Mouse (Mus musculus) kidney, postnatal 0 days (tissue): ENCODE measurements around the gene Tspan7. TPM values are rescaled to one million over a fixed set of nuclear protein-coding genes. Genes with fewer than 3 reads are reported as not detected.

Source experiments
- ATAC-seq: fragments of 200-750 bp; cut with Nextera tagmentation; replicated peaks from 2 replicates; pipeline ENCODE4 v1.8.0; 2017; ENCODE audit warnings: low read depth, moderate number of reproducible peaks, moderate TSS enrichment, moderate library complexity; ENCODE audit not compliant: low FRiP score
- DNase-seq: peaks from one replicate; pipeline ENCODE4 v3.0.0-alpha.2; 2016; ENCODE audit warnings: low spot score
- H3K27ac ChIP-seq: fragments of 300-500 bp; sonication (generic); 2 replicates; pipeline ENCODE4 v1.5.1; 2014; ENCODE audit warnings: mild to moderate bottlenecking
- H3K27me3 ChIP-seq: fragments of 300-500 bp; sonication (generic); 2 replicates; pipeline ENCODE4 v1.6.1; 2014; ENCODE audit warnings: low read length, mixed read lengths; ENCODE audit not compliant: insufficient read depth
- H3K36me3 ChIP-seq: fragments of 300-500 bp; sonication (generic); 2 replicates; pipeline ENCODE4 v1.6.1; 2014; ENCODE audit warnings: low read length, mixed read lengths; ENCODE audit not compliant: insufficient read depth
- H3K4me1 ChIP-seq: fragments of 300-500 bp; sonication (generic); replicated peaks from 2 replicates; pipeline ENCODE4 v1.6.1; 2014; ENCODE audit warnings: antibody characterized with exemption, low read length, mixed read lengths; ENCODE audit not compliant: insufficient read depth
- H3K4me2 ChIP-seq: fragments of 300-500 bp; sonication (generic); 2 replicates; pipeline ENCODE4 v1.6.1; 2014; ENCODE audit warnings: mild to moderate bottlenecking, low read length, moderate library complexity, mixed read lengths
- H3K4me3 ChIP-seq: fragments of 300-500 bp; sonication (generic); replicated peaks from 2 replicates; pipeline ENCODE4 v1.5.1; 2014; ENCODE audit warnings: low read depth, low read length
- H3K9ac ChIP-seq: fragments of 300-500 bp; sonication (generic); 2 replicates; pipeline ENCODE4 v1.6.1; 2014; ENCODE audit warnings: low read depth, low read length
- H3K9me3 ChIP-seq: fragments of 300-500 bp; sonication (generic); replicated peaks from 2 replicates; pipeline ENCODE4 v1.6.1; 2016; ENCODE audit warnings: low read length, inconsistent platforms, mixed read lengths
- CTCF ChIP-seq: IDR thresholded peaks from 2 replicates; pipeline ENCODE4 v1.5.1; 2016; ENCODE audit warnings: antibody characterized with exemption, low read depth, mild to moderate bottlenecking, moderate library complexity
- WGBS: fragments of 180-500 bp; shearing (Covaris S2); extraction: QIAGEN DNeasy Blood & Tissue Kit; methylation state at CpG from one replicate; pipeline ENCODE4 v1.1.7; 2014; 5-methylcytosine and 5-hydroxymethylcytosine counted together
- polyA plus RNA-seq: library from polyadenylated mRNA; unstranded; fragments of >200 nt; fragmentation: Nextera tagmentation; extraction: Ambion mirVana; gene quantifications from 2 replicates; pipeline ENCODE4 v1.2.1, GENCODE M21; 2015

The Tspan7 gene
- polyA plus RNA-seq, 1 experiment from 2014 or later, result 99.1 TPM

- DNase-seq (no peak), ATAC-seq (no peak)
- no peak overlapping the region for H3K4me3 ChIP-seq
- H3K27me3 ChIP-seq, result no peaks in the 10 kb centered on the region
- H3K36me3 ChIP-seq, result no peaks in the 10 kb centered on the region
- TF ChIP-seq CTCF, result no peak
- 85% methylated on average over 10 of the region's 10 CpGs for WGBS
- no peak overlapping the region for H3K27ac ChIP-seq
- H3K4me2 ChIP-seq, result no peak overlapping the region
- no peak overlapping the region for H3K9ac ChIP-seq
- no peaks in the 10 kb centered on the region for H3K9me3 ChIP-seq
- no peaks in the 10 kb centered on the region for H3K4me1 ChIP-seq
These were observed 5.7 kb upstream of the Tspan7 start for GRCm38 (mm10) chrX:10479031-10479886.

GRCm38 (mm10) chrX:10479943-10480342 is 5.0 kb upstream of the Tspan7 start:
- Histone ChIP-seq H3K9me3 (no peaks in the 10 kb centered on the region), H3K4me3 (no peak overlapping the region), H3K9ac (no peak overlapping the region), H3K4me1 (no peaks in the 10 kb centered on the region), H3K4me2 (no peak overlapping the region), H3K27me3 (no peaks in the 10 kb centered on the region), H3K36me3 (no peaks in the 10 kb centered on the region), H3K27ac (no peak overlapping the region)
- no peak for DNase-seq
- no peak for TF ChIP-seq CTCF
- WGBS, result 83% methylated on average over 4 of the region's 4 CpGs
- no peak for ATAC-seq

- WGBS, result 23% methylated on average over 27 of the region's 27 CpGs
- peak; percentile 34; the same call in 1 of the 2 replicates for TF ChIP-seq CTCF
- H3K27ac ChIP-seq, result no peak overlapping the region
These were observed 780 bp downstream of the Tspan7 start for GRCm38 (mm10) chrX:10485664-10486211.

GRCm38 (mm10) chrX:10498580-10498979 is 13.6 kb downstream of the Tspan7 start:
- no peak for TF ChIP-seq CTCF
- no peak for DNase-seq
- 0 out of 2 replicates have a peak, but pooled peaks have one; percentile 49 for ATAC-seq
- no peak overlapping the region for H3K27ac ChIP-seq
- H3K4me2 ChIP-seq, result no peak overlapping the region
- H3K36me3 ChIP-seq, result no peaks in the 10 kb centered on the region
- H3K9me3 ChIP-seq, result no peaks in the 10 kb centered on the region
- H3K9ac ChIP-seq, result no peak overlapping the region
- no peak overlapping the region for H3K4me3 ChIP-seq
- 77% methylated on average over 2 of the region's 2 CpGs for WGBS
- H3K4me1 ChIP-seq, result no peaks in the 10 kb centered on the region
- no peaks in the 10 kb centered on the region for H3K27me3 ChIP-seq

More at GRCm38 (mm10) chrX:10485664-10486211, 780 bp downstream of the Tspan7 start:
- no peaks in the 10 kb centered on the region for H3K27me3 ChIP-seq
- no peaks in the 10 kb centered on the region for H3K36me3 ChIP-seq
- H3K4me1 ChIP-seq, result no peaks in the 10 kb centered on the region
- peak; percentile 87 for ATAC-seq
- H3K9ac ChIP-seq, result peak overlapping the region; percentile 60
- DNase-seq, result peak; percentile 58
- H3K4me2 ChIP-seq, result peak overlapping the region; percentile 66
- H3K4me3 ChIP-seq, result peak overlapping the region; percentile 48
- H3K9me3 ChIP-seq, result no peaks in the 10 kb centered on the region

GRCm38 (mm10) chrX:10502616-10503015 is 17.7 kb downstream of the Tspan7 start:
- DNase-seq (peak; percentile 14), ATAC-seq (no peak)
- no peak overlapping the region for H3K4me2 ChIP-seq
- H3K9me3 ChIP-seq, result no peaks in the 10 kb centered on the region
- H3K27ac ChIP-seq, result no peak overlapping the region
- WGBS, result 56% methylated on average over 2 of the region's 2 CpGs
- no peak for TF ChIP-seq CTCF
- no peak overlapping the region for H3K4me3 ChIP-seq
- H3K9ac ChIP-seq, result no peak overlapping the region
- H3K27me3 ChIP-seq, result no peaks in the 10 kb centered on the region
- H3K36me3 ChIP-seq, result no peaks in the 10 kb centered on the region
- no peaks in the 10 kb centered on the region for H3K4me1 ChIP-seq

- Histone ChIP-seq H3K4me1 (no peaks in the 10 kb centered on the region), H3K9ac (no peak overlapping the region), H3K4me3 (no peak overlapping the region), H3K27ac (no peak overlapping the region), H3K36me3 (no peaks in the 10 kb centered on the region), H3K9me3 (no peaks in the 10 kb centered on the region), H3K4me2 (no peak overlapping the region), H3K27me3 (no peaks in the 10 kb centered on the region)
- ATAC-seq (no peak), DNase-seq (no peak)
- no peak for TF ChIP-seq CTCF
- 53% methylated on average over 5 of the region's 5 CpGs for WGBS
These were observed 29.5 kb downstream of the Tspan7 start for GRCm38 (mm10) chrX:10514417-10514816.
